Mouse (Mus musculus): Measurements from ENCODE around the gene Rxra. TPM values are rescaled to one million over a fixed set of nuclear protein-coding genes. Genes with fewer than 3 reads are reported as not detected.

Gene Rxra
- total and polyA plus RNA-seq, 3 experiments, result 2.1 to 5.5 (median 2.4) TPM

DNA sequence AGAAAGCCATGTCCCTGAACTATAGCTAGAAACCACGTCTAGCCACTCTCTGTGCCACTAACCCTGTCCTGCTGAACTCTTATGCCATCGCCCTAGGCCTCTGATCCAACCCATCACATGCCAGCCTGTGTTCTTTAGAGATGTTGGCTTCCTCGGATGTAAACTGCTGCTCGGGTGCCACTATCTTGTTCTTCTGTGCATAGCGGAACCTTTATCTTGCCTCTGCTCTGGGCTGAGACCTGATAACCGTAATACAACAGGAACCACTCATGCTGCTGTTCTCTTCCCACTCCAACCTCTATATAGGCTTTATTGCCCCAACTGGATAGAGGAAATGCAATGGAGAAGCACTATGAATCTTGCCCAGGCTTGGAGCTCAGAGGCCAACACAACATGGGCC, 11.0 kb upstream of the Rxra start:
- in situ Hi-C loops (cut with MboI; ENCODE audit: low pct_ligation_motif_present, low pct_unique_long_range_greater_than_20kb, low sequenced_read_pairs), result loop anchor here (5.0 kb wide), 1 partner anchor 63 kb away; no protein-coding TSS in a partner anchor
- no peak for DNase-seq (ENCODE audit: extremely low read depth)
- Histone ChIP-seq H3K4me1 (ENCODE audit: control insufficient read depth in 1 of 2, insufficient read depth in 2 of 2) (no peaks in the 10 kb centered on the region), H3K79me2 (replicated peaks; ENCODE audit: control insufficient read depth, extremely low read depth, insufficient read depth, poor library complexity, severe bottlenecking) (no peaks in the 10 kb centered on the region), H3K27me3 (replicated peaks) (peaks cover 80% of the 10 kb centered on the region), H3K9ac (ENCODE audit: insufficient read depth, low read depth) (no peak overlapping the region), H3K27ac (ENCODE audit: insufficient read depth, low read depth) (no peak overlapping the region), H3K4me2 (ENCODE audit: insufficient read depth, low read depth, poor library complexity, severe bottlenecking) (no peak overlapping the region), H3K9me3 (replicated peaks; ENCODE audit: low read length) (peaks cover 4% of the 10 kb centered on the region), H3K36me3 (replicated peaks in 1 of 2; ENCODE audit: control insufficient read depth in 1 of 2, insufficient read depth in 1 of 2, low read length in 1 of 2) (no peaks in the 10 kb centered on the region), H3K4me3 (replicated peaks in 1 of 3; ENCODE audit: low read depth in 2 of 3, low read length in 2 of 3, poor library complexity in 1 of 3) (no peak overlapping the region)
- TF ChIP-seq POLR2AphosphoS2 (IDR thresholded peaks at IDR 0.05; ENCODE audit: low read depth, low read length) (no peak), ZMIZ1 (IDR thresholded peaks at IDR 0.05; ENCODE audit: low read depth, low read length) (no peak), ZKSCAN1 (IDR thresholded peaks at IDR 0.05; ENCODE audit: borderline replicate concordance, low read depth, low read length) (no peak), TBP (conservative IDR thresholded peaks at IDR 0.05; ENCODE audit: low read depth, low read length) (no peak), CHD2 (IDR thresholded peaks at IDR 0.05; ENCODE audit: low read length) (no peak), ELF1 (IDR thresholded peaks at IDR 0.05; ENCODE audit: low read depth, low read length) (no peak), SMC3 (IDR thresholded peaks at IDR 0.05; ENCODE audit: low read depth, low read length) (no peak), SIN3A (IDR thresholded peaks at IDR 0.05; ENCODE audit: low read length) (no peak), USF2 (conservative IDR thresholded peaks at IDR 0.05; ENCODE audit: low read depth, low read length) (no peak), TCF12 (IDR thresholded peaks at IDR 0.05; ENCODE audit: low read depth, low read length) (no peak), GABPA (IDR thresholded peaks at IDR 0.05; ENCODE audit: insufficient replicate concordance, low read depth, low read length) (no peak), EP300 (IDR thresholded peaks at IDR 0.05; ENCODE audit: low read length) (no peak), NRF1 (IDR thresholded peaks at IDR 0.05; ENCODE audit: low read depth, low read length) (no peak), MAX (IDR thresholded peaks at IDR 0.05; ENCODE audit: low read length) (no peak), MEF2A (IDR thresholded peaks at IDR 0.05; ENCODE audit: borderline replicate concordance, low read depth, low read length) (no peak), RCOR1 (conservative IDR thresholded peaks at IDR 0.05; ENCODE audit: low read depth, low read length) (no peak), MAZ (IDR thresholded peaks at IDR 0.05; ENCODE audit: low read depth, low read length) (no peak), KAT2A (IDR thresholded peaks at IDR 0.05; ENCODE audit: insufficient replicate concordance, low read length) (no peak), ZC3H11A (IDR thresholded peaks at IDR 0.05; ENCODE audit: low read depth, low read length) (no peak), POLR2A (IDR thresholded peaks at IDR 0.05; ENCODE audit: low read depth, low read length) (no peak)
- dilution Hi-C loops (cut with MboI; ENCODE audit: extremely low pct_ligation_motif_present, extremely low pct_unique_long_range_greater_than_20kb, low sequenced_read_pairs), result no loop called here

DNA sequence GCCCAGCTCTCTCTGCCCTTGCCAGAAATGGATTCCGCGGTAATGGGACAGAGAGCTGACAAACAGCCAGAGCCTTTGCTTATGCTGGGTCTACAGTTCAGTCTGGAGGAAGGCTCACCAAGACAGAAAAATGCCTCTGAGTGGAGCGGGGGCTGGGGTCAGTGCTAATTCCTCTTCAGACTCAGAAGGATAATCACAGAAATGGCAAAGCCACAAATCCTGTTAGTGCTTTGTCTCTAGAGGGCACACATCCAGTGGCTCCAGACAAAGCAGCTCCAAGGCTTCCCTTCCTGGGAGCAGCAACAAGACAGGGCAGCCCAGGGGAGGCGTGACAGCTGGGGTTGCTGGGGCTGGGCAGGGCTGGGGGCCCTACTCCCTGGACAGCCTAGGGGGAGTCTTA, 9.5 kb upstream of the Rxra start:
- no peak overlapping the region for H3K9ac ChIP-seq (ENCODE audit: insufficient read depth, low read depth)
- H3K4me3 ChIP-seq (replicated peaks in 1 of 3; ENCODE audit: low read depth in 2 of 3, low read length in 2 of 3, poor library complexity in 1 of 3), result no peak overlapping the region
- peaks cover 3% of the 10 kb centered on the region for H3K9me3 ChIP-seq (replicated peaks; ENCODE audit: low read length)
- no peak for TF ChIP-seq USF1 (IDR thresholded peaks at IDR 0.05; ENCODE audit: low read depth, low read length)
- H3K36me3 ChIP-seq (replicated peaks in 1 of 2; ENCODE audit: control insufficient read depth in 1 of 2, insufficient read depth in 1 of 2, low read length in 1 of 2), result no peaks in the 10 kb centered on the region
- H3K79me2 ChIP-seq (replicated peaks; ENCODE audit: control insufficient read depth, extremely low read depth, insufficient read depth, poor library complexity, severe bottlenecking), result no peaks in the 10 kb centered on the region
- H3K4me1 ChIP-seq (ENCODE audit: control insufficient read depth in 1 of 2, insufficient read depth in 2 of 2), result no peaks in the 10 kb centered on the region
- no peak for DNase-seq (ENCODE audit: extremely low read depth)
- H3K27ac ChIP-seq (ENCODE audit: insufficient read depth, low read depth), result no peak overlapping the region
- H3K27me3 ChIP-seq (replicated peaks), result peaks cover 82% of the 10 kb centered on the region
- dilution Hi-C loops (cut with MboI; ENCODE audit: extremely low pct_ligation_motif_present, extremely low pct_unique_long_range_greater_than_20kb, low sequenced_read_pairs), result no loop called here
- in situ Hi-C loops (cut with MboI; ENCODE audit: low pct_ligation_motif_present, low pct_unique_long_range_greater_than_20kb, low sequenced_read_pairs), result loop anchor here (5.0 kb wide), 1 partner anchor 64 kb away; no protein-coding TSS in a partner anchor
- no peak overlapping the region for H3K4me2 ChIP-seq (ENCODE audit: insufficient read depth, low read depth, poor library complexity, severe bottlenecking)

Measured in CH12.LX (cell line).